Mouse (Mus musculus) layer of hippocampus, postnatal 10 days (tissue): ENCODE results near the gene Pycard. TPM values are rescaled to one million over a fixed set of nuclear protein-coding genes. Genes with fewer than 3 reads are reported as not detected.
"Not testable (repeated sequence)": the region's sequence is repeated elsewhere in the genome, so short reads cannot be mapped to it uniquely, and the experiment has no call there.

Experiments
- DNase-seq, 2 experiments: peaks; one replicate each; pipeline ENCODE4 v3.0.0; 2021; ENCODE audit warnings: low spot score in 2 of 2
- long read RNA-seq: library from polyadenylated mRNA; stranded (forward); transcript quantifications from one replicate; pipeline ENCODE4 v2.0.0, GENCODE M21; 2023
- total RNA-seq, 2 experiments: library from RNA; stranded (reverse); gene quantifications; 2 replicates each; pipeline ENCODE4 v1.2.3; 2021

Pycard gene
- 1 to 10 TPM; 3.2 to 4.5 TPM for total RNA-seq
- long read RNA-seq, transcript Pycard-201 (3 exons, 3,800 nt) = major isoform, 9 of 12 reads
- long read RNA-seq, partial matches to known transcripts = 0 of 12 reads
- long read RNA-seq, other reads (novel, unspliced or antisense) = 3 of 12 reads

- DNase-seq = peak; percentile 34 to 35
Observed at GRCm38 (mm10) chr7:127993341-127993977, at the start of gene Pycard. TSS of gene Pycard (minus strand) at chr7:127993867.

DNA sequence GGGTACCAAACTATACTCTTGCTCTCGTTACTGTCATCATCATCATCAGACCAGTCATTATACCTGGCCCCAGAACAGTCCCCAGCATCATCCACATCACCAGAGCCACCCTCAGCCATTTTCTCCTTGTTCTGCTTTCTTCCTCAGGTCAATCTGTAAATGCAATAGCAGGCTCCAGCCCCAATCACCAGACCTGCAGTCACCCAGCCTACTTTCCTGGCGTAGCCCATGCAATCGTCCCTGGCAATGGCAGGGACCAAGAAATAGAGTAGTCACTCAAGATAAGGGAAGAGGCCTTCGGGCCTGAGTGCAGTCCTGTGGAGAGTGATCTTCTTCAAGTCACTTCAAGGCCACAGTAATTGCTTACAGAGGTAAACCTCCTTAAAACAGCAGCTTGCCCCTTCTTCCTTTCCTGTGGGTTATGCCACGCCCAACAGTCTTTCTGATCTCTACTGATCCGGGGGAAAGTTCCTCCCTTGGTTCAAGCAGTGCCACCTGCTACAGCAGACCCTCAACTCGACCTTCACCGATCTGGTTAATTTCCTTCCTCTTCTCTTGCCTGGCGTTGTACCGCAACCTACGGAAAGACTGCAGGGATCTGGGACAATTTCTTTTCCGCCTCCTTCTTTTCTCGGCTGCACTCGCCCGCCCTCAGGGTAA, 48.6 kb upstream of the Pycard start:
- DNase-seq = not testable (repeated sequence)

DNA sequence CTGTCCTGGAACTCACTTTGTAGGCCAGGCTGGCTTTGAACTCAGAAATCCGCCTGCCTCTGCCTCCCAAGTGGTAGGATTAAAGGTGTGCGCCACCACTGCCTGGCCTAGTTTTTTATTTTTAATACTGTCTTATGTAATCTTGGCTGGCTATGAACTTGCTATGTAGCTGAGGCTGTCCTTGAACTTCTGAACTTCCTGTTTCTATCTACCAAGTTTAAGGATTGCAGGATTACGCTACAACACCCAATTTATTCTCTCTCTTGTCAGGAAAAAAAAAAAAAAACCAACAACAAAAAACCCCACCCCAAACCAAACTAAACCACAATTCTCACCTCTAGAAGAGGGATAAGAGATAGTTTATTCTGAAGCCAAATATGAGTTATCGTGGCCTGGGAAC, 39.9 kb upstream of the Pycard start:
- DNase-seq = no peak

GRCm38 (mm10) chr7:128032989-128033293, 39.3 kb upstream of the Pycard start:
- no peak for DNase-seq

- no peak for DNase-seq
Observed at GRCm38 (mm10) chr7:128032290-128032988, 38.8 kb upstream of the Pycard start.

GRCm38 (mm10) chr7:128031403-128031976, 37.8 kb upstream of the Pycard start:
- no peak for DNase-seq

- DNase-seq = no peak
Observed at GRCm38 (mm10) chr7:128025381-128025780, 31.7 kb upstream of the Pycard start.

GRCm38 (mm10) chr7:128024932-128025331, 31.3 kb upstream of the Pycard start:
- DNase-seq = no peak

DNA sequence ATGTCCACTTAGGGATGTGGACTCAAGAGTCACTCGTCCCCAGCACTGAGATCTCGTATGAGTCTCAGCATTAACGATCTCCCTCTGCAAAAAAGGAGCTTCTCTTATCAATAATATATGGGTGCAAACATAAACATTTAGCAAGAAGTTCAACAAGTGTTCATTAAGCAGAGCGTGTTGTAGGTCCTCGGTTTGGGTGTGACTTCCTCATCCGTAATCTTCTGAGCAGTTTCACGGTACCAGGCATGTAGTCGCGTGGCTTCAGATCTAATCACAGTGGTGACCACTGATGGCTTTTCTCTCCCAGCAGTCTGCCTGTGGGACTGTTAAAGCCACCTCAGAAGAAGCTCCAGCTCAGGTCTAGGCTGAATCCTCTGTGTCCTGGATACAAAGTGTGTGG, 30.7 kb upstream of the Pycard start:
- no peak for DNase-seq

DNA sequence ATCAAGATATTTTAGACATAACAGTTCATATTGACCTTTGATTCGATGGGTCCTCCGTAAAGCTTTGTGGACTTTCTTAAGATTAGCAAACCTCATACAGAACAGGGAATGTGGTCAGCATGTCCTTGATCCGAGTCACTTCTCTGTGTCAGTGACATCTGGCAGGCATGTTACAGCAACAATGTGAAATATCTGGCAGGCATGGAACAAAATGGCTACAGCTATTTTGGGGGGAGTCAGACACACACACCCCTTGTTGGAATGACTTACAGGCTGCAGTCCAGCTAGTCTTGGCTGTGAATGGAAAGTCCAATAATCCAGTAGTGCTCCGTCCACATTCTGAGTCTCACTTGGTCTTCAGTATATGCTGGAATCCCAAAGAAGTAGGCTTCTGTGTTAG, 29.9 kb upstream of the Pycard start:
- no peak for DNase-seq

GRCm38 (mm10) chr7:128022974-128023373, 29.3 kb upstream of the Pycard start:
- DNase-seq = no peak

- DNase-seq = no peak
Observed at GRCm38 (mm10) chr7:128019187-128019586, 25.5 kb upstream of the Pycard start.

GRCm38 (mm10) chr7:128018275-128018674, 24.6 kb upstream of the Pycard start:
- DNase-seq = no peak

DNA sequence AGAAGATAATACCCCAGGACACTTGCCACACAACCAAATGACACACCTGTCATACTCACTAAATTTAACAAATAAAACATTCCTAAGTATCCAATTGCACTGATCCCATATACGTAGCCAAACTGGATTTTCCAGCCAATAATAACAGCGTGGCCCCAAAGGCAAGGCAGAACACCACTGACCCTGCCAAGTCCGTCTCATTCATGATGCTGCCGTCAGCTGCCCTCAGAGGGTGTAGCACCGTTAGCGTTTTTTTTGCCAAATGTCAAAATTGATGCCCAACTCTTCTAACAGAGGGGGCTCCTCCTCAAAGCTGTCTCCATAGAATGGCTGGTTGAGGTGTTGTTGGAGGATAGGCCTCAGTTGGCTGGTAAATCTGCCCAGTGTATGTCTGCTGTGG, 23.0 kb upstream of the Pycard start:
- DNase-seq = no peak

GRCm38 (mm10) chr7:128016134-128016533, 22.5 kb upstream of the Pycard start:
- DNase-seq = not testable (repeated sequence)

DNA sequence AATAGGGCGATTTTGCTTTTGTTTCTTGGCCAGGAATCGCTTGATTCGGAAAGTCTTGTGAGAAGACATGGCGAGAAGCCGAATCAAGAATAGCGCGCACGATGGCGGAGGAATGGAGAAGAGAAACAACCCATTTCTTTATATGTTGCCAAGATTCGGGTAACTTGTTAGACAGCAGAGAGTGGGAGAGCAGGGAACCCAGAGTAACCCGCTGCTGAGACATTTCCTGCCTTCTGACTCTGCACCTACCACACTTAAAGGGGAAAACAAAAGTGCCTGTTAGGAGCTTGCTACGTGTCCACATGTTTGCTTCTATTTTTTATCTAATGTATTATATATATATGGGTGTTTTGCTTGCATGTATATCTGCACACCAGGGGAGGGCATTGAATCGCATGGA, 19.4 kb upstream of the Pycard start:
- no peak for DNase-seq

GRCm38 (mm10) chr7:128012136-128012780, 18.6 kb upstream of the Pycard start:
- no peak for DNase-seq

GRCm38 (mm10) chr7:128009715-128010340, 16.2 kb upstream of the Pycard start:
- DNase-seq = no peak

DNA sequence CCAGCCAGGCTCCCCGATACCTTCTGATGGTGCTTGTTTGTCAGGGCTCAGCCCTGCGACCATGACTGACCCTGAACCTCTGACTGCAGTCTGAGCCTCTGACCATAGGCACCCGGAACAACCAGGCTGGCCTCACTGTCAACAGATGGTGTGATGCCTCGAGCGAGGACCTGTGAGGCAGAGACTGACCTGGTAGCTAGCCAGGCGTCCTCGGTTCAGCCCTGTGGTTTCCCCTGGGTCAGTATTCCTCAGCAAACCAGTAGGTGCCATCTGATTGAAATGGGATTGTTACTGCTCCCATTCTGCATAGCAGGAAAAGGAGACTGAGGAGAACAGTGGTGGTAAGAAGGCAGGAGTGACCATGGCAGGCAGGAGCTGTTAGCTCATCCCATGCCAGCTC, 12.5 kb upstream of the Pycard start:
- DNase-seq = no peak

- DNase-seq = no peak
Observed at GRCm38 (mm10) chr7:128004487-128005362, 11.1 kb upstream of the Pycard start.
